Mouse (Mus musculus): ENCODE data around the gene Ppib.

DNA sequence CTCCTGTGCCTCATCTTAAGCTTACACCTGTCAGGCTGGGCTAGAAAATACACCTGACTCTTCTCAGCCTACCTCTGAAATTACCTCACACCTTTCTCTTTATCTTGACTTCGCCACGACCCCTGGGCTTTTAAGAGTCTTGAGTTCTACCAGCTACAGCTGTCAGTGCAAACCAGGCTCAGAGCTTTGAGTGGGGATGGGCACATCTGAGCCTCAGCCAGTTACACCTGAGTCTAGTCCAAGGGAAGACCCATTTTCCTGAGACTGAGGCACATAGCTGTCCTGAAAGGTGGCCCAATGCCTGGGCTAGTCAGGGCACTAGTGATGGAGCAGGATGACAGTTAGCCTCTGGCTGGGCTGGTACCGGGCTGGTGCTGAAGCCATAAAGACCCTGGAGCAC is 6.8 kb downstream of the Ppib start:
- TF ChIP-seq CTCF (IDR thresholded peaks at IDR 0.05; ENCODE audit: low read depth): no peak
- TF ChIP-seq EP300 (IDR thresholded peaks at IDR 0.05; ENCODE audit: low read depth): no peak

Measured in heart, postnatal 0 days (tissue).